Mouse (Mus musculus) kidney, postnatal 25 days (tissue): Measurements from ENCODE around the gene Gfy.
A peak's percentile ranks its signal among the peaks of the same experiment; 100 is the strongest.
"Not testable (repeated sequence)": the region's sequence is repeated elsewhere in the genome, so short reads cannot be mapped to it uniquely, and the experiment has no call there.

Source experiments
- DNase-seq, 2 experiments: peaks; one replicate each; pipeline ENCODE4 v3.0.0; 2021; ENCODE audit warnings: mixed read lengths in 2 of 2

Gene Gfy

DNA sequence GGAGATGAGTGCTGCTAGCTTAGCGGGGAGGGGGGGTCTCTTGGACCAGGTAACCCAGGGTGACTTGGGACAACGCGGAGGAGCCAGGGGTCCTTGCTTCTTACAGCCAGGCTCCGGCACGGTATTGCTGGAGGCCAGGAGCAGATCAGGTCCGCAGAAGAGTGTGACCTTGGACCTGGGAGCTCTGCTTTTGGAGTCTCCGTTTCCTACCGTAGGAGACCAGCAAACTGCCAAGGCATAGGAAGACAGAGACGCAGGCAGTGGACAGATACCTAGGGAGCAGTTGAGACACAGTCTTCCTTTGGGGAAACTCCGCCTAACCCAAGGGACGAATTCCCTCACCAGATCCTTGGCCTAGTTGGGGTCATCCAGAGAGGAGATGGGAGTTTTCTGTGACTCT, 13.7 kb downstream of the Gfy start:
- DNase-seq = no peak

DNA sequence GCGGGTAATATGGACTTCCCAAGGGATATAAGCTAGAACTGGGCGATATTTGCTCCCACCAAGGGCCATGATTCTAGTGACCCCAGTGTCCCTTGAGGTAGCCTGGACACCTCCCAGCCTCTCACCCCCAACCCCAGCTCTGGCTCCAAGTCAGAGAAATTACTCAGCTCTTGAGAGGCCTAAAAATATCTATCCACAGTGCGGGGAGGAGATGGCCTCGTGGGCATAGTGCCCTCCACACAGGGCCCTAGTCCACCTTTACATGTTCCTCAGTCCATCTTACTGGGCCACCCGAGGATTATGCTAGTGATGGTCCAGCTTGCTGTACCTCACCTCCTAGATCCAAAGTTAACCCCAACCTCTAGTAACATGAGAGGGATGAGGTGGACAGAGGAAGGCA, 14.5 kb downstream of the Gfy start:
- DNase-seq = no peak

DNA sequence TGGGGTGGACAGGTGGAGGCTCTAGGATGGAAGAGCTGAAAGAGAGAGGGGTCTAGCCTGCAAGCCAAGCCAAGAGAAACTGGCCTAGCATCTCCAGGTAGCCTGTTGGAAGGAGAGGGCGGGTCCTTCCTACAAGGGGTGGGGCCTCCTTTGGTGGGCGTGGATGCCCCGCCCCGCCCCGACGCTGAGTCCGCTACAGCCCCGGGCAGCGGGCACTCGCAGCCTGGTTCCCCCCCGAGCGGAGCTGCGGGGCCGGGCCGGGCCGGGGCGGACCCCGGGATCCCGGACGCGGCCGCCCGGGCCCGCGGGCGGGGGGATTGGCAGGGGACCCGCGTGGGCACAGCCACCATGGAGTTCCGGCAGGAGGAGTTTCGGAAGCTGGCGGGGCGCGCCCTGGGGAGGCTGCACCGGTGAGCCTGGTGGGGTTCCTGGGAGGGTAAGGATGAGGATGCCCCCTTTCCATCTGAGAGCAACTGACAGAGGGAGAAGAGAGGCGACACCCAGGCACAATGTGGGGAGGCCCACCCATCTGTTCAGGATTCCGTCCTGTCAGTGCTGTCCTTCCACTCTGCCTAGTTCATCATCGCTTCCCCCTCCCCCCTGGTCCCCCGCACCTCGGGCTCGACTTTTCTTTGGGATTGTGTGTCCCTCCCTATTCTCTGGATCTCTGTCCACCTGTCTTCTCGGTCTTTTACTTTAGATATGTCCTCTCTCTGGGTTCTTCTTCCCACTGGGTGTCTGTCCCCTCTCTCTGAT, 15.5 kb downstream of the Gfy start, which contains the start of gene Slc17a7:
TSS of gene Slc17a7 (plus strand) at position 215 of the 756 bp plus-strand sequence.
- DNase-seq = peak; percentile 48 to 61

DNA sequence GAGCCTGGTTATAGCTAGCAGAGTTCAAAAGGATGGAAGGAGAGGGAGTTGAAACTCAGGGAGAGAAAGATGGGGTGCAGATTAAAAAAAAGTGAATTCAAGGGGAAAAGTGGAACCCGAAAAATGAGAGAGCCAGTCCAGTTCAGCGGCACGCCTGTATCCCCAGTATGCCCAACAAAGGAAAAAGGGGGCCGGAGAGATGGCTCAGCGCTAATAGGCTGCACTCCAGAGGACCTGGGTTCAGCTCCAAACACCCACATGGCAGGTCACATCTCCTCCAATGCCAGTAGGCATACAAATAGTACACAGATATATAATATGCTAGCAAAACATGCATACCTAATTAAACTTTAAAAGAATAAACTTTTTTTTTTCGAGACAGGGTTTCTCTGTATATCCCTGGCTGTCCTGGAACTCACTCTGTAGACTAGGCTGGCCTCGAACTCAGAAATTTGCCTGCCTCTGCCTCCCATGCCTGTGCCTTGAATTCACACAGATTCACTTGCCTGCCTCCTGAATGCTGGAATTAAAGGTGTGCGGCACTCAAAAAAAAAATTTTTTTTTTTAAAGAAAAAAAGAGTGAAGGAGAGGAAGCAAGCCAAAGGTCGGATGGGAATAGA, 16.3 kb downstream of the Gfy start:
- no peak for DNase-seq

DNA sequence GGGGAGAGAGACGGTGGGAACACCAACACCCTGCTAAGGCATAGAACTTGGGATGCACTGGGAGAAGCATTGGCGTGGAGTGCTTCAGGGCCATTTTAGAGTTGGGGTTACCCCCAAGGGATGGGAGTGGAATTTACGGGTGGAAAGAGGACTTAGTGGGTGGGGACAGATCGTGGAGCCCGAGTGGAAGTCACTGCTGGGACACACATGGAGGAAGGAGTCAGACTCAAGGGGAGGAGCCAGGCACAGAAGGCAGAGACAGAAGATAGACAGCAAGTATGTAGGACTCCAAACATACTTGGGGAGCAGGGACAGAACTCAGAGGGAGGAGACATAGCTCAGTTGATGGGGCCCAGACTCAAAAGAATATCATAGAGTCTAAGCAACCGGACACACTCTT, 16.8 kb downstream of the Gfy start:
- DNase-seq = no peak

DNA sequence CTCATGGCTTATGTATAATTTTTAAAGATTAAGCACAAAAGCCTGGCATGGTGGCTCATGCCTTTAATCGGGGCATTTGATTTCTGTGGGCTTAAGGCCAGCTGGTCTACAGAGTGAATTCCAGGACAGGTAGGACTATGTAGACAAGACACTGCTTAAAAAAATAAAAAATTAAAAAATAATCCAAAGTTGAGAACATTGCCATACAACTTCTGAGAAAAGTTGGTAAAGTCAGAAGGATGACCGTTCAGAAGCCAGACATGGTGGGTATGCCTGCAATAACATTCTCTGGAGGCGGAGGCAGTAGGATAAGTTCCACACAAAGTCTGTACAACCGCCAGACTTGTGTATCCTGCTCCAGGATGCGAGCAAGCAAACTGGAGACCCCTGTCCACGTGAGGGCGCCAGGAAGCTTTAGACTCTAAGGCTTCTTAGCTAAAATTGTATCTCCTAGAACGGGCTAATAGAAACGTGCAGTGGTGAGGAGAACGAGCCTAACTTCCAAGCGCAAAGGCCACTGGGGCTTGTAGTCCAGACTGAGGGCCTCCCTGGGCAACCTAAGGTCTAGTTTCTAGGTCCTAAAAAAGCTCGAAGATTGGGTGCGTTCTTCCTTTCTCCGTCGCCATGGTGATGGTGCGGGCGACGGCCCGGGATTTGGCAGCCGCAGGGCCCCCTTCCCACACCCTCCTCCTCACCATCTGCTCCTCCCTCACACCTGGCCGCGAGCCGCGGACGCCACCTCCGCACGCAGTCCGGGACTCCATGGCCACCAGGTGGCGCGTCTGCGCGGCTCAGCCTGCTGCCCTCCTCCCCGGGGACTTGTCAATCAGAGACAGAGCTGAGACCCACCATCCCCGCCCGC, 17.5 kb downstream of the Gfy start:
- peak; percentile 91 for DNase-seq

DNA sequence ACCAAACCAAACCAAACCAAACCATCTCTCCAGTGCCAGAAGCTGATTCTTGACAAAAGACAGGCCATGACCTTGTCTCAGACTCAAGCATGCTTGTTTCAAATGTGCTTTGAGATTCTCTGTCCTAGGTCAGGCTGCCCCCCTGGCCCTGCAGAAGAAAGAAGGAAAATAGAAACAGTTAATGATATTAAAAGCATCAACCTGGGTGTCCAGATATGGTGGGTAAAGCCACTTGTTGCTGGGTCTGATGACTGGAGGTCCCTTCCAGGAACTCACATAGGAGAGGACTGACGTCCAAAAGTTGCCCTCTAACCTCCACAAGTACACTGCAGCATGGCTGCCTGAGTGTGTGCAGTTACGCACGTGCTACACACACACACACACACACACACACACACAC, 18.5 kb downstream of the Gfy start:
- no peak for DNase-seq

DNA sequence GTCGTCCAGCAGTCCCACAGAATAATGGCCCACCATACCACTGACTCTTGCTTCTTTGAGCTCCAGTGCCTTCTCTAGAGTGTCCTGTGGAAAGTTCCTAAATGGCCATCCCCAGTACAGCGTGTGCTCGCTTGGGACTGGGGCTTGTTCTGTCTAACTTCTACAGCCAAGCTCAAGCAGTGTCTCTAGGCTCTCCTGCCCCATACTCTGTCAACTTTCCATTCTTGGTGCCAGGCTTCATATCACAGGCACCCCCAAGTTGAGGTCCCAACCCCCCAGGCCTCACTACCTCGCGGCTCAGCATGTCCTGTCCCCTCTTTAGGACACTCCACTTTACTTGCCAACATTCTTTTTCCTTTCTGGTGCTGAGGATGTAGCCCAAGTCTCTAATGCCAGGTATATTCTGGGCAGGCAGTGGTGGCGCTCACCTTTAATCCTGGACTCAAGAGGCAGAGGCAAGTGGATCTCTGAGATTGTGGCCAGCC, 19.0 kb downstream of the Gfy start:
- no peak for DNase-seq

DNA sequence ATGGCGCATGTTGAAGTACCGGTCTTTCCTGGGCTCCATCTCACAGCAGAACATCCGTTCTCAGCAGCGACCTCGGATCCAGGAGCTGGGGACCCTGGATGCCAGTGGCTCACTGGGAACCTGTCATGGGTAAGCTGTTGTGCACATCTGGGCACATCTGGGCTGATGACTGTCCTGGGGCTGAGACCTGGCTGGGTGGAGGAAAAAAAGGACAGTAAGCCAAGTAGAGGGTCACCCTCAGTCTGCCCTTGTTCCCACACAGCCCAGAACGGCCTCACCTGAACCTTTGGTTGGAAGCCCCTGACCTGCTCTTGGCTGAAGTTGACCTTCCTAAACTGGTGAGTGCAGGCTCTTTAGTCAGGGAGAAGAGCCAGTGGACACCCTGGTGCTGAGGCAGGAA, 20.4 kb downstream of the Gfy start:
- DNase-seq = no peak

DNA sequence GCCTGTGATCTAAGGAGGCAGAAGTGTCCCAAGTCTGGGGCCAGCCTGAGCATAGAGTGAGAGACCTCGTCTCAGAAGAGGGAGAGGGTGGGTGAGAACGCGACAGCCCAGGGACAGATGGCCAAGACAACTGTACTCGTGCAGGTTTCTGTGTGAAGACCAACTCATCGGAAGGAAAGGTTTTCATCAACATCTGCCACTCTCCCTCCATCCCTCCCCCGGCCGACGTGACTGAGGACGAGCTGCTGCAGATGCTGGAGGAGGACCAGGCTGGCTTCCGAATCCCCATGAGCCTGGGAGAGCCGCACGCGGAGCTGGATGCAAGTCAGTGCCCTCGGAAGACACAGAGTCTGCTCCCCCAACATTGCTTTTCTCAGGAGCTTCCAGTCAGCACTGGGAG, 21.9 kb downstream of the Gfy start:
- DNase-seq = no peak

DNA sequence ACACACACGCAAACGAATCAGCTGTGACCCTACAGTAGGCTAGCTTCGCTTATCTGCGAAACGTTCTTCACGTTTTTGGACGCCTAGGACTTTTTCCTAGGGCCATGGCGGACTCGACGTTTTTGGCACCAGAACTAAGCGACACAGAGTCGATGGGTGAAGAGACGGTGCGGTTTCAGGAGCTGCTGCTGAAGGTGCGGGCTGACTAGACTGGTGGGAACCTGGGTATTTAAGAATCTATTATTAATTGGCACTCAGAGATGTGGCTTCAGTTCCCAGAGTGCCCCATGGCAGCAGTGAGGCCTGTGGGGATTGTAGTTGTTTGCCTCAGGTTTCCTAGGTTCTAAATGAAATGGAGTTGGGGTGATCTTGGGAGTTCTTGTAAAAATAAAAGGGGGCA, 23.2 kb downstream of the Gfy start:
- no peak for DNase-seq

DNA sequence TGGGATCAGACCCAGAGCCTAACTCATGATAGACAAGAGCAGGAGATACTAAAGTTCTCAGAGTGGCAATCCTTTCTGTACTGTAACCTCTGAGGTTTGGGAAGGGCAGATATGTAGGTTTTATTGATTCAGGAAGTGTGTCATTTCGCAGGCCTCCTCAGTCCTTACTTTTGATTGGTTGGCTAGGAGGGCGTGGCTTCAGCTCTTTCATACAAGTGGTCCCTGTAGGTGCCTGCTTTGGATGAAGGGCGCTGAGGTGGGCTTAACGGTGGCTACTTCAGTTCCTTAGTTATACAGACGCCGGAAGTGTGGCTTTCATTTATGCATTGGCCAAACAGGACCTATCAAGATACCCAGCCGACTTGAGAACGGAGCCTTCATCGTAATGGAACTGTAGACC, 23.8 kb downstream of the Gfy start:
- DNase-seq = no peak

DNA sequence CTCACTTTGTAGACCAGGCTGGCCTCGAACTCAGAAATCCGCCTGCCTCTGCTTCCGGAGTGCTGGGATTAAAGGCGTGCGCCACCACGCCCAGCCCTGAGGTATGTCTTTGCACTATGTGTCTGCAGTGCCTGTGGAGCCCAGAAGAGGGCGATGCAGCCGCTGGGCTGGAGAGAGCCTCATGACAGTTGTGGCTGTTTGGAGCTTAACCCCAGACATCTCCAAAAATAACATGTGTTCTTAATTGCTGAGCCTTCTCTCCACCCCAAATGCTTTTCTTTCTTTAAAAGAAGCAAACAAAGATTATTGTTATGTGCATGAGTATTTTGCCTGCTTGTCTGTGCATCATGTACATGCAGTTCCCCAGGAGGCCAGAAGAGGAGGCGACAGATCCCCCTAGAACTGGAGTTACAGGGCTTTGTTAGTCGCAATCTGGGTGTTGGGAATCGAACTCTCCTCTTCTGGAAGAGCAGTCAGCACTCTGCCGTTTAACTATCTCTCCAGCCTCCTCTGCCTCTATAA, 24.3 kb downstream of the Gfy start:
- DNase-seq = peak; percentile 61 to 70

DNA sequence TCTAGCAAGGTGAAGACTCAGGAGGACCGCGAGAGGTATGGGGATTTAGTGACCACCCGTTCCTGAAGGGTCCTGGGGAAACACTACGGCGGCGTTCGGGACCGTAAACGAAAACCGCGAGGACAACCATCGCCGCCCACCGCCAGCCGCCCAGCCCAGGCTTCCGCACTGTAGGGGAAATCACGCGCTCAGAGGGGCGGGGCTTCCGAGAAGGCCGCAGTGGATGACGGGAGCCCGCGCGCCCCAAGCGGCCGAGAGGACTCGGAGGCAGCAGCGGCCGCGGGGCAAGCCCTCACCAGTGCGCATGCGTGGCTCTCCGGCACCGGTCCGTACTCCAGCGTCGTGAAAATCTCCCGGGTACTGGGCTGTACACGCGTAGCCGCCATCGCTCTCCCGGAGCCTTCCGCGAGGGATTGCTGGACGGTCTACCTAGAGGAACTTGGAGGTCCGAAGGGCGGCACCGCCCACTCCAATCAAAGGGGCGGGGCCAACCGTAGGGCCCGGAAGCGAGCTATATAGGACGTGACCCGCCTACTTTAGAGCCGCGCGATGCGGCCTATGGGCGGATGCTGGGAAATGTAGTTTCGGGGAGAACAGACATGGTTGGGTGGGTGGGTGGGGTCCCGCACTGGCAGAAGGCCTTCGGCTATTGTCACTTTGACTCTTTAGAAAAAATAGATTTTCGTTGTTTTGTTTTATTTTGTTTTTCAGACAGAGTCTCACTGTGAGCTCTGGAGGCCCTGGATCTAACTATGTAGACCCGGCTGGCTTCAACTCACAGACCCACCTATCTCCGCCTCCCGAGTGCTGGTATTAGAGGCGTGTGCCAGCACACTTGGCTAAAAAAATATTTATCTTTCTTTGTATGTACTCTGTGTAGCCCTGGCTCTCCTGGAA, 25.0 kb downstream of the Gfy start, which contains the start of the genes Pih1d1 and Aldh16a1:
TSS of gene Pih1d1 (plus strand) at position 208 of the 897 bp plus-strand sequence.
TSS of gene Aldh16a1 (minus strand) at position 489 of the 897 bp plus-strand sequence.
- DNase-seq = peak; percentile 98

DNA sequence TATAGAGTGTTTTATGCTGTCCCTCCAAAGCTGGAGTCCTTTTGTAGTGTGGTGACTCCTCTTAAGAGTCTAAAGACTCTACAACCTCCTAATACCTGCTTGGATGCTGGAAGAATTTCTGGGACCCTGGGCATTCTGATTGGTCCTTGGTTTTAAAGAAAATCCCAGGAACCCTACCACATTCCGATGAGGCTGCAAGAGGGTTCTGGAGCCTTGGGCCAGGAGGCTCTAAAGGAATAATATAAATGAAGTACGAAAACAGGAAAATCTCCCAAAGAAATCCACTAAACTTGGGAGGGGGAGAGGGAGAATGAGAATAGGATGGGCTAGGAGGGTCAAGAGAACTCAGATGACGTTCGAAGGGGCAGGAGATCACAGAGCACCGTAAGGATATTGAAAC, 25.8 kb downstream of the Gfy start:
- DNase-seq = no peak

DNA sequence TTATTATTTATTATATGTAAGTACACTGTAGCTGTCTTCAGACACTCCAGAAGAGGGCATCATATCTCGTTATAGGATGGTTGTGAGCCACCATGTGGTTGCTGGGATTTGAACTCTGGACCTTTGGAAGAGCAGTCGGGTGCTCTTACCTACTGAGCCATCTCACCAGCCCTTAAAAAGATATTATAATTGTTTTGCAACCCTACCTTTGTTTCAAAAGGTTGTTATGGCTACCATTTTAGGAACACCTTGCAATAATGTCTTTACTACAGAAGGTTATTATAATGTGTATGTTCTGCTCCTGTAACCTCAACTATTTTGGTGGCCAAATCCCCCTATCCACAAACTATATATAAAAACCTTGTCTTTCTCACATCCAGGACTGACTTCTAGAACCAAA, 26.3 kb downstream of the Gfy start:
- DNase-seq = not testable (repeated sequence)

DNA sequence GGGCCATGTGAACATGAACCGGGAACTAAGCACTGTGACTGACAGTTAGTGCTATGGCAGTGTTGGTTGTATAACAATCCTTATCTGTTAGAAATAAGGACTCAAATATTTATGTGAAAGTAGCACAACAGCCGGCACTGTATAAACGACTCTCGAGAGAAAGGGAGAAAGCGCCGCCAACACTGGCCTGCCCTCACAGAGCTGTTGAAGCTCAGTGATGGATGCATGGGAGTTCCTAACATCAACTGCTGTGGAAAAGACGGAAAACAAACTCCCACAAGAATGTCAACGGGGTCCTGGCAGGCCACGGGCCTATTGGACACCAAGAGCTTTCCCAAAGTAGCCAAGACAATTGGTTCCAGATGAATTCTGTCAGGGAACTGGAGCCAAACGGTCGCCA, 28.1 kb downstream of the Gfy start:
- DNase-seq = peak; percentile 38 to 71

DNA sequence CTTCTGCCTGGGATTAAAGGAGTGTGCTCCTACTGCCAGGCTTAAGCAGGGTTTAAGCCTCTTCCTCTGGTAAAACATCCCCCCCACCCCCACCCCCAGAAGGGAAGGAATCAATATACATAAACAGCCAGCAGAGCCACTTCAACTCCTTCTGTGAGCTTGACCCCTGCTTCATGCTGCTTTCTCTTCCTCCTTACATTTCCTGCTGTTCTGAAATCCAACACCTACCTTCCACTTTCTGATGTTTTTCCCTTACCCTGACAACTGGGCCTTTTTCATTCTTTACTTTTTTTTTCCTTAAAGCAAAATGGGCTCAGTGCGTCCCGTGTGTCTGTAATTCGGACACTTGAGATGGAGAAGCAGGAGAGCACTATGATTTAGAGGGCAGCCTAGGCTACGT, 29.0 kb downstream of the Gfy start:
- DNase-seq = no peak

DNA sequence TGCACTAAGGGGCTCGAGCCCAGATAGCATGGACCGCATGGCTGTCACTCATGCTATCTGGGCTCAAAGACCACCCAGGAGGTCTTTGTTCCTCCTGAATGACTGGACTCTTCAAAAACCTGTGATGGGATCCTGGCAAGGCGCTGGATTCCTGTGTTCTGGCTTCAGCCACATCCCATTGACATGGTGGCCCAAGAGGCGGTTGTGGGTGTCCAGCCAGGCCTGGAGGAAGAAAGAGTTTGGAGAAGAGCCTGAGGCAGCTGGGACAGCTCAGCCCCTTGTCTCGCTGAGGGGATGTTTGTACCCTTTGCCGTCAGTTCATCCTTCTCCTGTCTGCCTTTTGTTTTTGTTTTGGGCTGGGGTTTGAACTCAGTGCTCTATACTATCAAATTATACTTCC, 29.8 kb downstream of the Gfy start:
- peak; percentile 39 to 73 for DNase-seq

DNA sequence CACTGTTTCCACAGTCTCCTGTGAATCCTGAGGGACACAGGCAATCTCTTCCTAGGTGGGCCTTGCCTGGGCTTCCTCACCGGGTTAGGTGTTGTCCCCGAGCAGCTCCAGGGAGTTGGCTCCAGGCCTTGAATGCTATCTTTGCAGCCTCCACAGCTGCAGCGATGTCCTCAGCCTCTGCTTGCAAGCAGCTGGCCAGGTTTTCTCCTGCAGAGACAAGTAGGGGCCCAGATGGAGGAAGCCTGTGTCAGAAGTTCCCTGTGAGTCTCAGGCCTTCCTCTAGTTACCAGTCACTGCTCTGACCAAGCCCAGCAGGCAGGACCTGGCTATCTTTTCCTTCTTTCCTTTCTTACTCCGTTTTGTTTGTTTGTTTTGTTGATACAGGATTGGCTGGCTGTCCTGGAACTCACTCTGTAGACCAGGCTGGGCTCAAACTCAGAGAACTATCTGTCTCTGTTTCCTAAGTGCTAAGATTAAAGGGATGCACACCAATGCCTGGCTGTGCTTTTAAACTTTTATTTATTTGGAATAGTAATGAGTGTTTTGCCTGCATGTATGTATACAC, 30.8 kb downstream of the Gfy start:
- DNase-seq = no peak

DNA sequence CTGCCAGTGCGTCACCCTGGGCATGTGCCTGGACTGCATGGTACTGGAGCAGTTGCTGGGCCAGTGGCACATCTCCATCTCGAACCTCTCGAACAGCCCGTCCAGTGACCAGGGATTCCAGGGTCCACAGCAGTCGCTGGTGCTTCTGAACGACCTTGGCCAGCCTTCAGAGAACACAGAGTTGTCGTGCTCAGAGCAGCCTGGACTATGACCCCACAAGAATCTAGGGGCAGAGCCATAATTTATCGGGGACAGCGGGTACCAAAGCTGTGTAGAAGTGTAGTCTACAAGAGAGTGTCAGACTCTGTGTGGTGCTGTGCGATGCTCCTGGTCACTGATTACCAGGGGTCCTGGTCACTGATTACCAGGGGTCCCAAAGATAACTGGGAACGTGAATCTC, 31.5 kb downstream of the Gfy start:
- peak; percentile 53 to 83 for DNase-seq

DNA sequence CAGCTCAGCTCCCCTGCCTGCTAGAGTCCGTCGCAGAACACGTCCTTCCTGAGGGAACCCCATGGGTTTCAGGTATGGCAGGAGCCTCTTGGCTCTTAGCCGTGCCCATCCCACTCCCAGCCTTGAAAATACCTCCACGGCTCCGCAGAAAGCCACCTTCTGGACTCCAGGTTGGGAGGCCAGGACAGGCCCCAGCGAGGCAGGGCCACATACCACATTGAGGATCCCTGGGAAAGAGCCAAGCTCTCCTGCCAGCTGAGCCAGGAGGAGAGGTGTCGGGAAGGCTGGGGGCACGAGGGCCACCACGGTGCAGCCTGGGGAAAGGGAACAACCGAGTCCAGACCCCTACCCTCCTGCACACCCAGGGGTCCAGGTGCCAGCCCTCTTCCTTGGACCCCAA, 32.1 kb downstream of the Gfy start:
- DNase-seq = peak; percentile 46 to 73
